Mouse (Mus musculus): ENCODE measurements around the gene Cdca3.

GRCm38 (mm10) chr6:124811403-124811665 lies 18.0 kb upstream of the Cdca3 start:
- TF ChIP-seq POLR2A (IDR thresholded peaks at IDR 0.05; ENCODE audit: borderline replicate concordance, insufficient read depth, low read length) (no peak), CTCF (IDR thresholded peaks at IDR 0.05; ENCODE audit: borderline replicate concordance, insufficient read depth, low read depth, low read length) (no peak)

Measured in cerebellum, adult 2 months (tissue).